Mouse (Mus musculus): Measurements from ENCODE around the gene Ccl22. TPM values are rescaled to one million over a fixed set of nuclear protein-coding genes. Genes with fewer than 3 reads are reported as not detected.

Gene Ccl22
- total RNA-seq, 1 experiment, result 6.1 TPM

- Histone ChIP-seq H3K27ac (ENCODE audit: insufficient read depth, low read depth, low read length, poor library complexity, severe bottlenecking) (no peak overlapping the region), H3K36me3 (ENCODE audit: control insufficient read depth, insufficient read depth, low read length, poor library complexity, severe bottlenecking) (no peaks in the 10 kb centered on the region), H3K4me3 (ENCODE audit: insufficient read depth in 1 of 2, low read depth in 1 of 2, low read length in 2 of 2, poor library complexity in 1 of 2, severe bottlenecking in 1 of 2) (no peak overlapping the region), H3K9ac (ENCODE audit: insufficient read depth, low read depth, low read length, poor library complexity, severe bottlenecking) (no peak overlapping the region), H3K9me3 (ENCODE audit: control insufficient read depth, insufficient read depth, low read depth, low read length) (no peaks in the 10 kb centered on the region), H3K4me1 (ENCODE audit: control insufficient read depth in 2 of 2, insufficient read depth in 2 of 2, low read length in 2 of 2, poor library complexity in 1 of 2) (no peaks in the 10 kb centered on the region)
- in situ Hi-C loops (cut with MboI; ENCODE audit: low sequenced_read_pairs in 2 of 2, unreplicated experiment in 2 of 2), result no loop called here
- no peak for DNase-seq (ENCODE audit: low read depth, low spot score)
- TF ChIP-seq ZNF384 (IDR thresholded peaks at IDR 0.05; ENCODE audit: low read depth, low read length), result no peak
- TF ChIP-seq HCFC1 (IDR thresholded peaks at IDR 0.05; ENCODE audit: borderline replicate concordance, insufficient read depth, low read length), result no peak
- no peak for TF ChIP-seq MAFK (IDR thresholded peaks at IDR 0.05; ENCODE audit: insufficient read depth, low read depth, low read length)
- no peak for TF ChIP-seq CHD2 (IDR thresholded peaks at IDR 0.05; ENCODE audit: low read depth, low read length)
- no peak for TF ChIP-seq ZC3H11A (IDR thresholded peaks at IDR 0.05; ENCODE audit: borderline replicate concordance, low read depth, low read length)
Measured at GRCm38 (mm10) chr8:94725998-94726397, 19.4 kb upstream of the Ccl22 start.

- H3K4me1 ChIP-seq (ENCODE audit: control insufficient read depth in 2 of 2, insufficient read depth in 2 of 2, low read length in 2 of 2, poor library complexity in 1 of 2), result no peaks in the 10 kb centered on the region
- no peaks in the 10 kb centered on the region for H3K36me3 ChIP-seq (ENCODE audit: control insufficient read depth, insufficient read depth, low read length, poor library complexity, severe bottlenecking)
- no peak overlapping the region for H3K27ac ChIP-seq (ENCODE audit: insufficient read depth, low read depth, low read length, poor library complexity, severe bottlenecking)
- no peak overlapping the region for H3K9ac ChIP-seq (ENCODE audit: insufficient read depth, low read depth, low read length, poor library complexity, severe bottlenecking)
- H3K9me3 ChIP-seq (ENCODE audit: control insufficient read depth, insufficient read depth, low read depth, low read length), result no peaks in the 10 kb centered on the region
- TF ChIP-seq ZNF384 (IDR thresholded peaks at IDR 0.05; ENCODE audit: low read depth, low read length), result no peak
- TF ChIP-seq MAFK (IDR thresholded peaks at IDR 0.05; ENCODE audit: insufficient read depth, low read depth, low read length), result no peak
- no peak for TF ChIP-seq ZC3H11A (IDR thresholded peaks at IDR 0.05; ENCODE audit: borderline replicate concordance, low read depth, low read length)
- TF ChIP-seq CHD2 (IDR thresholded peaks at IDR 0.05; ENCODE audit: low read depth, low read length), result no peak
- no peak for TF ChIP-seq HCFC1 (IDR thresholded peaks at IDR 0.05; ENCODE audit: borderline replicate concordance, insufficient read depth, low read length)
- in situ Hi-C loops (cut with MboI; ENCODE audit: low sequenced_read_pairs in 2 of 2, unreplicated experiment in 2 of 2), result no loop called here
- no peak overlapping the region for H3K4me3 ChIP-seq (ENCODE audit: insufficient read depth in 1 of 2, low read depth in 1 of 2, low read length in 2 of 2, poor library complexity in 1 of 2, severe bottlenecking in 1 of 2)
- no peak for DNase-seq (ENCODE audit: low read depth, low spot score)
Measured at GRCm38 (mm10) chr8:94729301-94729700, 16.1 kb upstream of the Ccl22 start.

GRCm38 (mm10) chr8:94733821-94734465, 11.4 kb upstream of the Ccl22 start:
- Histone ChIP-seq H3K4me1 (ENCODE audit: control insufficient read depth in 2 of 2, insufficient read depth in 2 of 2, low read length in 2 of 2, poor library complexity in 1 of 2) (no peaks in the 10 kb centered on the region), H3K9me3 (ENCODE audit: control insufficient read depth, insufficient read depth, low read depth, low read length) (no peaks in the 10 kb centered on the region), H3K4me3 (ENCODE audit: insufficient read depth in 1 of 2, low read depth in 1 of 2, low read length in 2 of 2, poor library complexity in 1 of 2, severe bottlenecking in 1 of 2) (no peak overlapping the region), H3K36me3 (ENCODE audit: control insufficient read depth, insufficient read depth, low read length, poor library complexity, severe bottlenecking) (no peaks in the 10 kb centered on the region), H3K9ac (ENCODE audit: insufficient read depth, low read depth, low read length, poor library complexity, severe bottlenecking) (no peak overlapping the region), H3K27ac (ENCODE audit: insufficient read depth, low read depth, low read length, poor library complexity, severe bottlenecking) (no peak overlapping the region)
- no peak for DNase-seq (ENCODE audit: low read depth, low spot score)
- in situ Hi-C loops (cut with MboI; ENCODE audit: low sequenced_read_pairs in 2 of 2, unreplicated experiment in 2 of 2), result no loop called here
- TF ChIP-seq CHD2 (IDR thresholded peaks at IDR 0.05; ENCODE audit: low read depth, low read length), result no peak

GRCm38 (mm10) chr8:94734735-94735350, 10.5 kb upstream of the Ccl22 start:
- H3K9ac ChIP-seq (ENCODE audit: insufficient read depth, low read depth, low read length, poor library complexity, severe bottlenecking), result no peak overlapping the region
- DNase-seq (ENCODE audit: low read depth, low spot score), result no peak
- in situ Hi-C loops (cut with MboI; ENCODE audit: low sequenced_read_pairs in 2 of 2, unreplicated experiment in 2 of 2), result no loop called here
- H3K4me3 ChIP-seq (ENCODE audit: insufficient read depth in 1 of 2, low read depth in 1 of 2, low read length in 2 of 2, poor library complexity in 1 of 2, severe bottlenecking in 1 of 2), result no peak overlapping the region
- H3K27ac ChIP-seq (ENCODE audit: insufficient read depth, low read depth, low read length, poor library complexity, severe bottlenecking), result no peak overlapping the region
- H3K36me3 ChIP-seq (ENCODE audit: control insufficient read depth, insufficient read depth, low read length, poor library complexity, severe bottlenecking), result no peaks in the 10 kb centered on the region
- no peaks in the 10 kb centered on the region for H3K4me1 ChIP-seq (ENCODE audit: control insufficient read depth in 2 of 2, insufficient read depth in 2 of 2, low read length in 2 of 2, poor library complexity in 1 of 2)
- no peaks in the 10 kb centered on the region for H3K9me3 ChIP-seq (ENCODE audit: control insufficient read depth, insufficient read depth, low read depth, low read length)
- TF ChIP-seq CHD2 (IDR thresholded peaks at IDR 0.05; ENCODE audit: low read depth, low read length) (no peak), MAFK (IDR thresholded peaks at IDR 0.05; ENCODE audit: insufficient read depth, low read depth, low read length) (no peak), HCFC1 (IDR thresholded peaks at IDR 0.05; ENCODE audit: borderline replicate concordance, insufficient read depth, low read length) (no peak), ZNF384 (IDR thresholded peaks at IDR 0.05; ENCODE audit: low read depth, low read length) (no peak), ZC3H11A (IDR thresholded peaks at IDR 0.05; ENCODE audit: borderline replicate concordance, low read depth, low read length) (no peak)

Measured in ES-E14 (cell line).